Mouse (Mus musculus) heart, adult 2 months (tissue): Measurements from ENCODE around the gene Dnajb4.

Experiments
- CTCF ChIP-seq: fragments of 200-600 bp; IDR thresholded peaks from 2 replicates; pipeline ENCODE4 v1.8.1; 2022; ENCODE audit warnings: antibody characterized with exemption, mild to moderate bottlenecking, moderate library complexity
- EP300 ChIP-seq: fragments of 200-500 bp; IDR thresholded peaks from 2 replicates; pipeline ENCODE4 v1.6.1; 2011; ENCODE audit warnings: low read depth, low read length, control low read depth; ENCODE audit not compliant: insufficient read depth
- POLR2A ChIP-seq: fragments of 200-500 bp; IDR thresholded peaks from 2 replicates; pipeline ENCODE4 v1.6.1; 2011; ENCODE audit warnings: mild to moderate bottlenecking, low read depth, low read length, control low read depth; ENCODE audit not compliant: insufficient read depth

DNA sequence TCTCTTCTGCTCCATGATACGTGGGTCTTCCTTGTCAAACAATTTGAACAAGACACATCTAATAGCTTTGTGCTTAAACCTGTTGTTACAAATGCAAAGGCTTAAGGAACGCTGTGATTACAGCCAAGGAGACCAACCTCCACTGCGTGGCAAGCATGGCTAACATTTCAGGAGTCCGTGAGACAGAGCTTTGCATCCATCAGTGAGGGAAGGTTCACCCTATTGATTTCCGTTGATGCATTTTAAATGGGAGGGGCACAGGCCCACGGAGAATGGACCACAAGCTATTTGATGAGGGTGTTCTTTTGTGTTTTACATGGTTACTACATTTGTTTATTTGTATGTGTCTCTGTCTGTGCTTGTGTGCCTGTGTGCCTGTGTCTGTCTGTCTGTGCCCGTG lies 81.5 kb downstream of the Dnajb4 start:
- no peak for TF ChIP-seq EP300
- no peak for TF ChIP-seq CTCF
- TF ChIP-seq POLR2A: no peak
